Mouse (Mus musculus) MEL (cell line): ENCODE data around the gene Srcap. TPM values are rescaled to one million over a fixed set of nuclear protein-coding genes. Genes with fewer than 3 reads are reported as not detected.
"Not testable (repeated sequence)": the region's sequence is repeated elsewhere in the genome, so short reads cannot be mapped to it uniquely, and the experiment has no call there.

Experiments
- DNase-seq: peaks from one replicate; pipeline ENCODE4 v3.0.0; 2011; ENCODE audit warnings: low read depth, low spot score
- H3K27ac ChIP-seq: 2 replicates; pipeline ENCODE4 v1.5.1; 2012; ENCODE audit warnings: low read depth, mild to moderate bottlenecking, control low read depth, low read length, moderate library complexity; ENCODE audit not compliant: control insufficient read depth
- H3K27me3 ChIP-seq, 2 experiments: fragments of 150-350 bp in 1 of 2; sonication (generic) in 1 of 2; 2 replicates each; pipeline ENCODE4 v1.6.1; 2012; ENCODE audit warnings: low read length in 2 of 2, mild to moderate bottlenecking in 2 of 2, improper control_type of control experiment in 1 of 2, moderate library complexity in 1 of 2; ENCODE audit not compliant: insufficient read depth in 2 of 2, control insufficient read depth in 1 of 2
- H3K36me3 ChIP-seq, 2 experiments: 2 replicates each; pipeline ENCODE4 v1.6.1; 2012 to 2014; ENCODE audit warnings: low read length in 2 of 2, improper control_type of control experiment in 1 of 2, inconsistent platforms in 1 of 2, mild to moderate bottlenecking in 1 of 2; ENCODE audit not compliant: insufficient read depth in 2 of 2, control insufficient read depth in 1 of 2
- H3K4me1 ChIP-seq, 2 experiments: fragments of 150-350 bp in 1 of 2; sonication (generic) in 1 of 2; 2 replicates each; pipeline ENCODE4 v1.6.1; 2012; ENCODE audit warnings: low read length in 2 of 2, improper control_type of control experiment in 1 of 2, mild to moderate bottlenecking in 1 of 2; ENCODE audit not compliant: insufficient read depth in 2 of 2, control insufficient read depth in 1 of 2
- H3K4me3 ChIP-seq, 2 experiments: fragments of 150-350 bp in 1 of 2; sonication (generic) in 1 of 2; 2 replicates each; pipeline ENCODE4 v1.5.1; 2012; ENCODE audit warnings: low read depth in 2 of 2, low read length in 2 of 2, mild to moderate bottlenecking in 2 of 2, moderate library complexity in 2 of 2, control low read depth in 1 of 2, improper control_type of control experiment in 1 of 2; ENCODE audit not compliant: control insufficient read depth in 1 of 2, insufficient read depth in 1 of 2
- H3K79me2 ChIP-seq: 2 replicates; pipeline ENCODE4 v1.6.1; 2012; ENCODE audit warnings: mild to moderate bottlenecking, low read length, moderate library complexity; ENCODE audit not compliant: control insufficient read depth, poor library complexity, insufficient read depth
- H3K9ac ChIP-seq: 2 replicates; pipeline ENCODE4 v1.6.1; 2012; ENCODE audit warnings: low read depth, mild to moderate bottlenecking, control low read depth, low read length, moderate library complexity; ENCODE audit not compliant: control insufficient read depth, poor library complexity, severe bottlenecking
- H3K9me3 ChIP-seq: fragments of 150-350 bp; sonication (generic); replicated peaks from 2 replicates; pipeline ENCODE4 v1.6.1; 2012; ENCODE audit warnings: mild to moderate bottlenecking, low read length, improper control_type of control experiment, moderate library complexity; ENCODE audit not compliant: insufficient read depth
- CHD1 ChIP-seq: IDR thresholded peaks from 2 replicates; pipeline ENCODE4 v1.6.1; 2012; ENCODE audit warnings: low read depth, mild to moderate bottlenecking, inconsistent platforms, low read length, improper control_type of control experiment
- CTCF ChIP-seq, 3 experiments: IDR thresholded peaks in 2 of 3; conservative IDR thresholded peaks in 1 of 3; 2 replicates each; pipeline ENCODE4 v1.5.1; 2011 to 2012; ENCODE audit warnings: low read length in 3 of 3, low read depth in 2 of 3, mild to moderate bottlenecking in 2 of 3, improper control_type of control experiment in 1 of 3, inconsistent platforms in 1 of 3, mixed read lengths in 1 of 3, moderate library complexity in 1 of 3; ENCODE audit not compliant: control insufficient read depth in 1 of 3, insufficient read depth in 1 of 3, poor library complexity in 1 of 3, severe bottlenecking in 1 of 3
- GABPA ChIP-seq: IDR thresholded peaks from 2 replicates; pipeline ENCODE4 v1.6.1; 2012; ENCODE audit warnings: low read depth, mild to moderate bottlenecking, inconsistent platforms, low read length, improper control_type of control experiment, moderate library complexity
- MAFK ChIP-seq: IDR thresholded peaks from 2 replicates; pipeline ENCODE4 v1.6.1; 2011; ENCODE audit warnings: low read depth, mild to moderate bottlenecking, low read length, improper control_type of control experiment, borderline replicate concordance
- MAZ ChIP-seq: IDR thresholded peaks from 2 replicates; pipeline ENCODE4 v1.6.1; 2012; ENCODE audit warnings: low read depth, mild to moderate bottlenecking, inconsistent platforms, low read length, improper control_type of control experiment
- MEF2A ChIP-seq: IDR thresholded peaks from 2 replicates; pipeline ENCODE4 v1.6.1; 2014; ENCODE audit warnings: low read depth, mild to moderate bottlenecking, inconsistent platforms, low read length, improper control_type of control experiment; ENCODE audit not compliant: poor library complexity, insufficient replicate concordance, severe bottlenecking; ENCODE audit errors: extremely low read depth
- MYB ChIP-seq: IDR thresholded peaks from 2 replicates; pipeline ENCODE4 v1.6.1; 2011; ENCODE audit warnings: mild to moderate bottlenecking, low read depth, low read length, improper control_type of control experiment
- MYC ChIP-seq: IDR thresholded peaks from 2 replicates; pipeline ENCODE4 v1.6.1; 2011; ENCODE audit warnings: low read depth, mild to moderate bottlenecking, low read length, improper control_type of control experiment, moderate library complexity
- NELFE ChIP-seq: IDR thresholded peaks from 2 replicates; pipeline ENCODE4 v1.6.1; 2011; ENCODE audit warnings: low read depth, low read length, improper control_type of control experiment
- POLR2A ChIP-seq, 2 experiments: IDR thresholded peaks; 2 replicates each; pipeline ENCODE4 v1.6.1; 2011 to 2012; ENCODE audit warnings: low read length in 2 of 2, mild to moderate bottlenecking in 2 of 2, control low read depth in 1 of 2, improper control_type of control experiment in 1 of 2, low read depth in 1 of 2, moderate library complexity in 1 of 2; ENCODE audit not compliant: control insufficient read depth in 1 of 2, insufficient read depth in 1 of 2, poor library complexity in 1 of 2
- RAD21 ChIP-seq: IDR thresholded peaks from 2 replicates; pipeline ENCODE4 v1.6.1; 2011; ENCODE audit warnings: mild to moderate bottlenecking, low read depth, low read length, improper control_type of control experiment
- TBP ChIP-seq: IDR thresholded peaks from 2 replicates; pipeline ENCODE4 v1.8.0; 2011; ENCODE audit warnings: low read depth, low read length, improper control_type of control experiment
- ZC3H11A ChIP-seq: IDR thresholded peaks from 2 replicates; pipeline ENCODE4 v1.6.1; 2012; ENCODE audit warnings: low read depth, mild to moderate bottlenecking, inconsistent platforms, low read length, improper control_type of control experiment
- ZKSCAN1 ChIP-seq: IDR thresholded peaks from 2 replicates; pipeline ENCODE4 v1.6.1; 2012; ENCODE audit warnings: low read depth, mild to moderate bottlenecking, inconsistent platforms, low read length, improper control_type of control experiment, moderate library complexity
- ZNF384 ChIP-seq: IDR thresholded peaks from 2 replicates; pipeline ENCODE4 v1.6.1; 2012; ENCODE audit warnings: low read depth, mild to moderate bottlenecking, inconsistent platforms, low read length, improper control_type of control experiment
- polyA plus RNA-seq, 2 experiments: library from polyadenylated mRNA; stranded (reverse) in 1 of 2; unstranded in 1 of 2; fragments of >175 nt in 1 of 2; fragments of >200 nt in 1 of 2; gene quantifications; 2 replicates each; pipeline versions ENCODE4 v1.2.1 to v1.2.4; 2012; ENCODE audit warnings: low replicate concordance in 2 of 2, low read depth in 1 of 2; ENCODE audit not compliant: insufficient read length in 2 of 2, insufficient read depth in 1 of 2, missing spikeins in 1 of 2
- total RNA-seq: library from RNA; depleted of rRNA; stranded (reverse); fragments of 300-350 nt; gene quantifications from 2 replicates; pipeline ENCODE4 v1.2.3, GENCODE M21; 2012

Gene Srcap
- total and polyA plus RNA-seq, 3 experiments, result 20.3 to 45.1 (median 34.3) TPM

- H3K4me3 ChIP-seq, result no peak overlapping the region
These were observed 3.5 kb upstream of the Srcap start for GRCm38 (mm10) chr7:127508291-127508690.

GRCm38 (mm10) chr7:127509830-127510229 lies 2.0 kb upstream of the Srcap start:
- not testable (repeated sequence) for H3K9ac ChIP-seq, H3K27me3 ChIP-seq, H3K4me1 ChIP-seq, H3K9me3 ChIP-seq, H3K4me3 ChIP-seq, H3K27ac ChIP-seq, DNase-seq
- Histone ChIP-seq H3K79me2 (peaks cover 24% of the 10 kb centered on the region), H3K36me3 (peaks cover 1 to 27% of the 10 kb centered on the region in 2 experiments; a peak in 2 of 4 replicates)
- 0 out of 2 replicates have a peak, but pooled peaks have one; percentile 39 for TF ChIP-seq MAFK

More at GRCm38 (mm10) chr7:127508291-127508690, 3.5 kb upstream of the Srcap start:
- H3K27ac ChIP-seq, result no peak overlapping the region
- H3K4me1 ChIP-seq, result no peaks in the 10 kb centered on the region; a peak in 1 of 4 replicates
- TF ChIP-seq MYC, result no peak
- TF ChIP-seq MEF2A, result no peak
- TF ChIP-seq MAFK, result no peak
- no peak for TF ChIP-seq NELFE
- TF ChIP-seq POLR2A (IDR thresholded peaks at IDR 0.05; ENCODE audit: control insufficient read depth in 1 of 2, insufficient read depth in 1 of 2, low read depth in 1 of 2, low read length in 2 of 2, poor library complexity in 1 of 2), result no peak
- TF ChIP-seq CHD1, result no peak
- no peak for TF ChIP-seq ZNF384
- TF ChIP-seq ZC3H11A, result no peak
- no peak for TF ChIP-seq ZKSCAN1
- TF ChIP-seq MAZ, result no peak
- no peak for TF ChIP-seq GABPA
- no peak for TF ChIP-seq TBP
- no peak for TF ChIP-seq RAD21
- peaks cover 10% of the 10 kb centered on the region for H3K79me2 ChIP-seq
- peaks cover 1 to 13% of the 10 kb centered on the region in 2 experiments; a peak in 3 of 4 replicates for H3K36me3 ChIP-seq
- no peaks in the 10 kb centered on the region for H3K27me3 ChIP-seq
- H3K9me3 ChIP-seq, result no peaks in the 10 kb centered on the region
- no peak for DNase-seq
- no peak overlapping the region for H3K9ac ChIP-seq

- peak overlapping the region; percentile 60 to 78 for H3K4me3 ChIP-seq
- peak overlapping the region; percentile 76 for H3K27ac ChIP-seq
- H3K9me3 ChIP-seq, result no peaks in the 10 kb centered on the region
- no peaks in the 10 kb centered on the region for H3K27me3 ChIP-seq
- H3K4me1 ChIP-seq, result peaks cover 3 to 9% of the 10 kb centered on the region in 2 experiments; a peak in 2 of 4 replicates
- no peak for DNase-seq
- H3K36me3 ChIP-seq, result peaks cover 6 to 34% of the 10 kb centered on the region in 2 experiments
- H3K79me2 ChIP-seq, result peaks cover 30% of the 10 kb centered on the region
- H3K9ac ChIP-seq, result peak overlapping the region; percentile 88
- TF ChIP-seq TBP (no peak), CTCF (IDR thresholded peaks at IDR 0.05 in 2 of 3, conservative IDR thresholded peaks at IDR 0.05 in 1 of 3; ENCODE audit: control insufficient read depth in 1 of 3, insufficient read depth in 1 of 3, low read depth in 2 of 3, low read length in 3 of 3, poor library complexity in 1 of 3, severe bottlenecking in 1 of 3) (peak in 1 of 3 experiments; percentile 23; a peak in 1 of 6 replicates), MYB (no peak)
These were observed 542 bp upstream of the Srcap start for GRCm38 (mm10) chr7:127511241-127511640.
